Mouse (Mus musculus) retina, postnatal 7 days (tissue): ENCODE data around the gene 5730596B20Rik.
A peak's percentile ranks its signal among the peaks of the same experiment; 100 is the strongest.

Experiments
- DNase-seq: peaks from one replicate; pipeline ENCODE4 v3.0.0-alpha.2; 2012; ENCODE audit warnings: low read depth, low spot score

The 5730596B20Rik gene

GRCm38 (mm10) chr6:52175864-52176263 is 1.4 kb upstream of the 5730596B20Rik start:
- no peak for DNase-seq

GRCm38 (mm10) chr6:52176391-52176790 is 907 bp upstream of the 5730596B20Rik start:
- no peak for DNase-seq

GRCm38 (mm10) chr6:52177806-52178205 is 508 bp downstream of the 5730596B20Rik start:
- DNase-seq, result no peak

- no peak for DNase-seq
Observed at GRCm38 (mm10) chr6:52178918-52179665, 1.8 kb downstream of the 5730596B20Rik start.

GRCm38 (mm10) chr6:52179690-52180089 is 2.4 kb downstream of the 5730596B20Rik start:
- no peak for DNase-seq

- no peak for DNase-seq
Observed at GRCm38 (mm10) chr6:52180213-52180710, 3.0 kb downstream of the 5730596B20Rik start.

GRCm38 (mm10) chr6:52180726-52181125 is 3.4 kb downstream of the 5730596B20Rik start:
- no peak for DNase-seq

- no peak for DNase-seq
Observed at GRCm38 (mm10) chr6:52182030-52182429, 4.7 kb downstream of the 5730596B20Rik start.

- DNase-seq, result no peak
Observed at GRCm38 (mm10) chr6:52182793-52183192, 5.5 kb downstream of the 5730596B20Rik start.

- DNase-seq, result no peak
Observed at GRCm38 (mm10) chr6:52183311-52184080, 6.2 kb downstream of the 5730596B20Rik start.

- no peak for DNase-seq
Observed at GRCm38 (mm10) chr6:52184668-52185067, 7.4 kb downstream of the 5730596B20Rik start.

GRCm38 (mm10) chr6:52185222-52185621 is 7.9 kb downstream of the 5730596B20Rik start:
- no peak for DNase-seq

GRCm38 (mm10) chr6:52185834-52186233 is 8.5 kb downstream of the 5730596B20Rik start:
- DNase-seq, result no peak

- no peak for DNase-seq
Observed at GRCm38 (mm10) chr6:52186500-52186899, 9.2 kb downstream of the 5730596B20Rik start.

- DNase-seq, result no peak
Observed at GRCm38 (mm10) chr6:52189172-52189591, 11.9 kb downstream of the 5730596B20Rik start.

GRCm38 (mm10) chr6:52189909-52190308 is 12.6 kb downstream of the 5730596B20Rik start:
- DNase-seq, result no peak

GRCm38 (mm10) chr6:52190410-52190809 is 13.1 kb downstream of the 5730596B20Rik start:
- no peak for DNase-seq

GRCm38 (mm10) chr6:52190906-52191810 is 13.9 kb downstream of the 5730596B20Rik start, which contains the start of gene Hoxa4:
TSS of gene Hoxa4 (minus strand) at chr6:52191753.
- DNase-seq, result no peak

GRCm38 (mm10) chr6:52191860-52192550 is 14.7 kb downstream of the 5730596B20Rik start:
- peak; percentile 38 for DNase-seq

GRCm38 (mm10) chr6:52194690-52195089 is 17.4 kb downstream of the 5730596B20Rik start:
- DNase-seq, result no peak

GRCm38 (mm10) chr6:52196811-52197210 is 19.5 kb downstream of the 5730596B20Rik start:
- no peak for DNase-seq
